Mouse (Mus musculus) lung, adult 2 months (tissue): ENCODE results near the gene Acoxl.

Experiments used
- CTCF ChIP-seq: fragments of 200-500 bp; IDR thresholded peaks from 2 replicates; pipeline ENCODE4 v1.5.1; 2011; ENCODE audit warnings: mild to moderate bottlenecking, low read length, control low read depth; ENCODE audit not compliant: insufficient read depth
- POLR2A ChIP-seq: fragments of 200-500 bp; IDR thresholded peaks from 2 replicates; pipeline ENCODE4 v1.6.1; 2011; ENCODE audit warnings: low read depth, mild to moderate bottlenecking, control low read depth, low read length, borderline replicate concordance; ENCODE audit errors: extremely low read depth

- TF ChIP-seq CTCF (no peak), POLR2A (no peak)
Observed at GRCm38 (mm10) chr2:127976276-127976675, 137.6 kb downstream of the Acoxl start.
